Mouse (Mus musculus) retina, adult 2 months (tissue): ENCODE measurements around the gene Tnxb.
"Not testable (repeated sequence)": the region's sequence is repeated elsewhere in the genome, so short reads cannot be mapped to it uniquely, and the experiment has no call there.

Experiments used
- DNase-seq: peaks from one replicate; pipeline ENCODE4 v3.0.0-alpha.2; 2012; ENCODE audit warnings: low read depth, low spot score

The Tnxb gene

DNA sequence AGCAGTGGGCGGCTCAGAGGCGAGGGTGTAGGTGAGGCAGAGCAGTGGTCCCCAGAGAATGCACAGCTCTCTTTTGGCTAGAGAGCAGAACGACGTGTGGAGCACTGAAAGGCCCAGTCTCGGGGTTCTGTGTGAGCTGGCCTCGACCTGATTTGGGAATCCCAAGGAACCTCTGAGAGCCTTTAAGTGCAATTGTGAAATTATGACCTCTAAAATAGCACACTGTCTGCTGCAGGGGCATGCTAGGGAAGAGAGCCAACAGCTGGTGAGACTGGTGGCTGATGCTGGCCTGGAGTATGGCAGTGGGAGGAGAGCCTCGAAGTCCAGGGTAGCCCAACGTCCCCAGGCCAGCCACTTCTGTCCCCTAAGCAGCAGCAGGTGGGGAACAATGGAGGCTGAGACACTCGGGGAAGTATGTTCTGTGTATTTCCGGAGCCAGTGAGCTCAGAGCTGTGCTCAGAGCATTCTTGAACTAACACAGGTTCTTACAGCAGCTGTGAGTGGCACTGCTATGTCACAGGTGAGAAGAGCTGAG is 13.4 kb downstream of the Tnxb start:
- DNase-seq, result no peak

DNA sequence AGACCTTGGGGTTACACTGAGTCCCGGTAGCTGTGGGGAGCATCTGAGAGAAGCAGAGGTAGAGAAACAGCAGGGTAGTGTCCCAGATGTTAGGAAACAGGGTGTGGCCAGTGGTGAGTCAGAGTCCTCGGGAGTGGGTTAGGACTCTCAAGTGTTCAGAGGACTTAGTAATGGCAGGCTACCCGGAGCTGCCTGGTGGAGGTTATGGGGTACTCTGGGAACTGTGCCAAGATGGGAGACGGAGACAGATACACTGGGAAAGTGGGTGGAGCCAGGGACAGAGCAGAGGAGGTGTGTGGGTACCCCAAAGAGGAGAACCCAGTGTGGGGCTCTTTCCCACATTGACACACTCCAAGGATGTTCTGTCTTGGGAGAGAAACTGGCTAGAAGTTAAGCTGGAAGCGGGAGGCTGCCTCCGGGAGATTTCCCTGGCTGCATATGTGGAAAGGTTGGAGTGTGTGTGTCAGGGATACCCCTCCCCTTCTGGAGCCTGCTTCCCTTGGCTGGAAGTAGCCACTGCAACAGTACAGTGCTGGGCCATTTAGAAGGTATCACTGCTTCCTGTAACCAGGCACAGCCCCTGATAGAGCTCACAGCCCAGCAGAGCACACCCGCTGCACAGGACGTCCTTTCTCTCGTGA is 14.0 kb downstream of the Tnxb start:
- no peak for DNase-seq

- no peak for DNase-seq
Observed at GRCm38 (mm10) chr17:34685120-34686110, 15.1 kb downstream of the Tnxb start.

DNA sequence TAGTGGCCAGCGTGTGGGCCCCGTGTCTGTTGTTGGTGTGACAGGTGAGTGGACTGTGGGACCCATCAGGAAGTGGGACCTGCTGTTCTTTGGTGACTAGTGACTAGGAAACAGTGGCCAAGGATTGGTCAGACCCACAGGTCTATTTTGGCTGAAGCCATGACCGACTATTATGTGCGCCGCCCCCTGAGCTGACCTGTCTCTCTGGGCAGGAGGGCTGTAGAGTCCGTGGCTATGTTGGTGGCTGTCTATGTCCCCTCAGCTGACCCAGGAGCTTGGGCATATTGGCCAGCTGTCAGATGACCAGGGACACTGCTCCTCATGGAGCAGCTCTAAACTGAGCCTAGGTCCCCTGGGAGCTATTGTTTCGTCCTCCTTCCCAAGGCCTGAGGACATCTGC is 18.6 kb downstream of the Tnxb start:
- no peak for DNase-seq

DNA sequence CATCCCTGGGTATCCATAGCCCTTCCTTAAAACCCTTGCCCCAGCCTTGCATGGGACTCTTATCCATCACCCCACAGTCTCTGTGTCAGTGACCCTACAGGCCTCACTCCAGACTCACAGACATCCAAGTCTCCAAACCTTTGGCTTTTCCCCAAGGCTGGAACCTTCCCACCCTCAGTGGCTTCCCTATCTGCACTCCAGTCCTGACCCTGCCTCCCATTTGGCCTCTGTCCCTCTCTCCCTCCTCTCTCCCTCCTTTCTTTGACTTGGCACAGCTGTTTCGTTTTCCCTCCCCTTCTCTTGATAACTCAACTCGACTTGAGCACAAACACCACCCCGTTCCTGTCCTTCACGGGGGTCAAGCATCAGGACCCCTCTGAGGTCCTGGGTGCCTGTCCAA is 20.1 kb downstream of the Tnxb start:
- no peak for DNase-seq

DNA sequence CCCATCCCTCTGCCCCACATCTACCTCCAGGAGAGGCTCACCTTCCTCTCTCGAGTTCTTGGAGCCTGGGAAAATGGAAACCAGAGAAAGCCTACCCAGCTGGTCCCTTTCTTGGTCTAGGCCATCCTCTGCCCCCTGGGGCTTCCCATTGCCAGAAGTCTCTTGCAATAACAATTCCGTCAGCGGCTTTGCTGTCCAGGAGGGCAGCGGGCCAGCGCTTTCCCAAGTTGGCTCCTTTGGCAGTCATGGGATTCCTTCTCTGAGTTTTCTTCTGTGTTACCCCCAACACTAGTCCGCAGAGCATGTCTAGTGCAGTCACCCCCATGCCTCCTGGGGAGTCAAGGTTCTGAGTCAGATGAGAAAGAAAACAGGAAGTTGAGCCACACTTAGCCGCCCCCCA is 22.6 kb downstream of the Tnxb start:
- no peak for DNase-seq

- DNase-seq, result no peak
Observed at GRCm38 (mm10) chr17:34699575-34700408, 29.5 kb downstream of the Tnxb start.

- no peak for DNase-seq
Observed at GRCm38 (mm10) chr17:34700671-34701071, 30.3 kb downstream of the Tnxb start.

GRCm38 (mm10) chr17:34706476-34706875 is 36.1 kb downstream of the Tnxb start:
- DNase-seq, result not testable (repeated sequence)

- DNase-seq, result no peak
Observed at GRCm38 (mm10) chr17:34712951-34713350, 42.6 kb downstream of the Tnxb start.

- DNase-seq, result not testable (repeated sequence)
Observed at GRCm38 (mm10) chr17:34714181-34714907, 44.0 kb downstream of the Tnxb start.

DNA sequence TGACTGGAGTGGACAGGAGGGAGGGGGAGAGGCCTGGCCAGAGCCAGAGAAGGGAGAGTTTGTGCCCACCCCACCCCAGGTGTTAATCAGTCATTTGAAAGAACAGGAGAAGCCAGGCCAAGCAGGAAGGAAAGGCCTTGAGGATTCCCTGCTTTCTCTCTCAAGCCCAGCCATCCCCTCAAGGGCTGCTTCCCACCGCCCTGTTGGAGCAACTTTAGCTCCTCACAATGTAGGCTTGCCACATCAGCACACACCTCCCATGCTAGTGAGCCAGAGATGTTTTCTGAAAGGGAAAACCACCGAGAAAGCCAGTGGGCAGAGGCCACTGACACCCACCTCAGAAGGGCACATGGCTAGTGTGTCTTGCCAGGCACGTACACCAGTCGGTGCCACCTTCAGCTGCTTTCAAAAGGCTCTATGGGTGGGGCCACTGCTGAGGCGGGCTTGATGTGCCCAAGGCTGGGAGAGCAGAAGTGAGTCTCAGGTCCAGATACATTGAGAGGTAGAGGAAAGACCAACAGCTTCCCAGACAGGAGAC is 44.6 kb downstream of the Tnxb start:
- DNase-seq, result not testable (repeated sequence)

DNA sequence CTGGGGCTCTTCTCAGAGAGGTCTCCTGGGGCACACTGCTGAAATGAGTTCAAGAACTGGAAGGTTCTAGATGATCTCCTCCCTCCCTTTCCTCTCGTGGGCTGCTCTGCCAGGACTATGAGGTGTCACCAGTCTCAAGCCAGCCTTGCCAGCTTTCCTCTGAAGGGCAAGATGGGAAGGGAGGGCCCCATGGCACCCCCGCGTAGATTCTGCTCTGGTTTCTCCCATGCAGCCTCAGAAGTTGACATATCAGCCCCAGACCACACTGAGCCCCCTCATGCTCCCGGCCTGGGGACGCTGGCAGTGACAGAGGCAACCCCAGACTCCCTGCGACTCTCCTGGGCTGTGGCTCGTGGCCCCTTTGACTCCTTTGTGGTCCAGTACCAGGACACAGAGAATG is 45.1 kb downstream of the Tnxb start:
- DNase-seq, result not testable (repeated sequence)

DNA sequence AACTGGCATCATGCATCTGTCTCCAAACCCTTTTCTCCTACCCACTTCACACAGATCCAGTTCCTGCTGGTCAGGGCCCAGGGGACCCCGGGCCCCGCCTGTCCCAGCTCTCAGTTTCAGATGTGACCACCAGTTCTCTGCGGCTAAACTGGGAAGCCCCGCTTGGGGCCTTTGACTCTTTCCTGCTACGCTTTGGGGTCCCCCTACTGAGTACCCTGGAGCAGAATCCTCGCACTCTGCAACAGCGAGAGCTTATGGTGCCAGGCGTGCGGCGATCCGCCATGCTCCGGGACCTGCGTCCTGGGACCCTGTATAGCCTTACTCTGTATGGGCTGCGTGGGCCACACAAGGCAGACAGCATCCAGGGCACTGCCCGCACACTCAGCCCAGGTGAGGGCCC is 45.9 kb downstream of the Tnxb start:
- no peak for DNase-seq

DNA sequence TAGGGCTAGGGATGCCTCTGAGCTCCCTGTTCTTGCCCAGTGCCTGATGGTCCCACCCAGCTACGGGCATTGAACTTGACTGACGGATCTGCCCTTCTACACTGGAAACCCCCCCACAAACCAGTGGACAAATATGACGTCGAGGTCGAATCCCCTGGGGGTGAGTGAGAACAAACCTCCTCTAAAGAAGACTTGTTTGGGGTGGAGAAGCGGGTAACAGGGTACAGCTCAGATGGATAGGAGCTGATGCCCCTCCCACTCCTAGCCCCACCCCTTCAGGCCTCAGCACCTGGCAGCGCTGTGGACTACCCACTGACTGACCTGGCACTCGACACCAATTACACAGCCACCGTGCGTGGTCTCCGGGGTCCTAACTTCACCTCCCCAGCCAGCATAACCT is 47.1 kb downstream of the Tnxb start:
- no peak for DNase-seq

DNA sequence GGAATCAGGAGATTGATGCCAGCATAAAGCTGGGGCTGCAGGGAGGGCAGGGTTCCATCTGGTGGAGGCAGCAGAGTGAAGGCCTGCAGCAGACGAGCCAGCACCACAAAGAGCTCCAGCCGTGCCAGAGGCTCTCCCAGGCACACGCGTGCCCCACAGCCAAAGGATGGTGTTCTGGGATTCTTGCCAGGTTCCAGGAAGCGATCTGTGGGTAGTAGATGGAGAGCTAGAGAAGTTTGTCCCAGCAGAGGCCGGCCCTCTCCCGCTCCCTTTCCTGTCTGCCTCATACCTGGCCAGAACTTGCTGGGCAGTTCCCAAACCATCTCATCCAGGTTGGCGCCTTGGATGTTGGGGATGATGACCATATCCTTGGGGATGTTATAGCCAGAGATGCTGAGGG is 49.6 kb downstream of the Tnxb start:
- not testable (repeated sequence) for DNase-seq

DNA sequence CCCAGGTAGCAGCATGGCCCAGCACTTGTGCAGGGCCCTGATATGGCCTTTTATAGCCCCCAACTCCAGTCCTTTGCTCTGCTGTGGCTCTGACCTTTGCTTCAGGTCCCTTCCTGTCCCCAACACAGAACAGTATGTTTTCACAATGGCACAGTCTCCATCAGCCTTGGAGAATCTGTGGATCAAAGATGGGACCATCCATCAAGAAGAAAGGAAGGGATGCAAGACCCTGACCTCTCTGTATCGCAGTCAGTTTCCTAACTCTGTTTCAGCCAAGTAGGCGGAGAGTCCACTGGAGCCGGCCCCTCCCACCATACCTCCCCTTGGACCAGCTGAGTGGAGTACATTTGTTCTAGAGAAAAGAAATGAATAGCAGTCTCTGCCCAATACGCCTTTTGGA is 51.9 kb downstream of the Tnxb start:
- not testable (repeated sequence) for DNase-seq

DNA sequence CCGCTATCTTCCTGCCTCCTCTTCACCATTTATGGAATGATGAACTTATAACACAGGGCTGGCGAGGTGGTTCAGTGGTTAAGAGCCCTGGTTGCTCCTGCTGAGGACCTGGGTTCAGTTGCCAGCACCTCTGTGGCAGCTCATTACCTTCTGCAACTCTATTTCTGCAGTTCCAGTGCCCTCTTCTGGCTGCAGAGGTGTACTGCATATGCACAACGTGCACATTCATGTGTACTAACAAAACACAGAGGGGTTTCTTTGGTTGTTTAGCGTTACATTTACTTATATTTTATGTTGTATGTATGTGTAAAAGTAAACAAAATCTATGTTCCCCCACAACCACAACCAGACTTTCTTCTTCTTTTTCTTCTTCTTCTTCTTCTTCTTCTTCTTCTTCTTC is 52.7 kb downstream of the Tnxb start:
- no peak for DNase-seq

- DNase-seq, result no peak
Observed at GRCm38 (mm10) chr17:34727887-34728286, 57.6 kb downstream of the Tnxb start.

DNA sequence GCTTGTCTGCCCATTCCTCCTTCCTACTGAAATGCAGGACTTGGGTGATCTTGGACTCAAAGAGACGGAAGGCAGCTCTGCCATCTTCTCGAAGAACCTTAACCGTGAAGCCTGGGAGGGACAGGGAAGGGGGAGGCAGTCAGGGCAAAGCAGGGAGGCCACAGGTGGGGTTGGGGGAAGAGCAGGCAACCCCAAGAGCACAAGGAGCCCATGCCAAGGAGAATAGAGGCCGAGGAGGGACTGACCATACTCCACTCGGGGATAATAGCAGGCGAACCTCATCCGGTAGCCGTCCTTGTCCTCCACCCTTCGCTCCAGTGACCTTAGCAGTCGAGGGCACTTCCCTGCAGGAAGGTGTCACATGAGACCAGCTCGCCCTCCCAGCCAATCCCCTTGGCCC is 58.8 kb downstream of the Tnxb start:
- DNase-seq, result not testable (repeated sequence)
